Mouse (Mus musculus): Measurements from ENCODE around the gene Dpp9. TPM values are rescaled to one million over a fixed set of nuclear protein-coding genes. Genes with fewer than 3 reads are reported as not detected.

Gene Dpp9
- total RNA-seq (2023): 10 to 100 TPM; 38.8 to 43.3 TPM

DNA sequence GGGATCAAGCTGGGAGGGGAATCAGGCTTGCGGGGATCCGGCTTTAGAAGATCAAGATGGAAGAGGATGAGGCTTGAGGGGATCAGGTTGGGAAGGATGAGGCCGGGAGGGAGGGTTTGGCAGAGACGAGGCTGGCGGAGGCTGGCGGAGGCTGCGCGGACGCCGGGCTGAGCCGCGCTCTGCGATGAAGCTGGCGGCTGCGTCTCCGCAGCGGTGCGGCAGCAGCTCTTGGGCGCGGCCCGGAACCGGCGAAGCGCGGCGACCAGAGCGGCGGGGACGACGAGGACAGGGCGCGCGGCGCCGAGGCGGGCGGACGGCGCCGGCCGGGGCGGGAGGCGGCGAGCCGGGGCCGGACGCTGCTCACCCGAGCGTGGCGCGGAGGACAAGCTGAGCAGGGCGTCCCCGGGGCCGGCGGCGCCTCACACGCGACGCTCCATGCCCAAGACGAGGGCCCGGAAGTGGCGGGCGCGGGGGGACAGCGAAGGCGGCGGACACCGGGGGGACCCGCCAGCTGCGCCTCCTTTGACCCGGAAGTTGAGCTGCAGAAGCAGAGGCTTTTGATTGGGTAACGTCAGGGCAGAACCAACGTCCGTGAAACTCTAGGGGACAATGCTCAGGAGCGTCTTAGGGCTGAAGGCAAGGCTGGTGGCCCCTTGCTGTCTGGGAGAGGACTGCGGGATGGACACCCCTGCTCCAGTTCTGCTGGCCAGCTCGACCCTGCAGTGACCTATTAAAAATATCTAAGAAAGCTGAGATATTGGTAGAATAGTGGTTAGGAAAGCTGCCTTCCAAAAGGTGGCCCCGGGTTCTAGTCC lies at the start of gene Dpp9:
Gene Dpp9, minus strand, starts transcription at position 529 of the 815 bp plus-strand sequence.

DNA sequence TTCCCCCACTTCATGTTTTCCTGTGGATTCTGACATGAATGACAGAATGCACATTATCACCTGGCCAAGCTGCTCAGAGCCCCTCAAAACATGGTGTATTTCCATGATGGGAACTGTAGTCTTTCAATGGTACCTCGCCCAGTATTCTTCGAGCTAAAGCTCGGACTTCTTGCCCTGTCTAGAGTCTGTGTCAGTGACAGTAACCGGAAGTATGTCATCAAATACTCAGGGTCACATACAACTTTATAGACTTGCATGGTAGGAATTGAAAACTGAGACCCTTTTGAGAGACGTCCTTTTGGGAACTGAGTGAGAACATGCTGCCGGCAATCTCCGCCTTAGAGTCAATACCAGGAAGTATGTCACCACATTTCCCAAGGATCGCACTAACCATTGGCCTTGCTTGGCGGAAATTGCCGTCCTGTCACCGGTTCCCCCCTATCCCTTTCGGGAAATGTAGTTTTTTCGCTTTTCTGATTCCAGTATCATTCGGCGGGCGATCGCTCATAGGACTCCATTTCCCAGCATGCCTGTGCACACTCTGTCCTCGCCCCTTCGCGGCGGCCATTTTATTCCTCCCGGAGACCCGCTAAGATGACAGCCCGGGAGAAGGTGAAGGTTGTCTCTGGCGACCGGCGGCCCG lies 37.7 kb upstream of the Dpp9 start, which contains the start of gene Fem1a:
Gene Fem1a, plus strand, starts transcription at position 572 of the 643 bp plus-strand sequence.

DNA sequence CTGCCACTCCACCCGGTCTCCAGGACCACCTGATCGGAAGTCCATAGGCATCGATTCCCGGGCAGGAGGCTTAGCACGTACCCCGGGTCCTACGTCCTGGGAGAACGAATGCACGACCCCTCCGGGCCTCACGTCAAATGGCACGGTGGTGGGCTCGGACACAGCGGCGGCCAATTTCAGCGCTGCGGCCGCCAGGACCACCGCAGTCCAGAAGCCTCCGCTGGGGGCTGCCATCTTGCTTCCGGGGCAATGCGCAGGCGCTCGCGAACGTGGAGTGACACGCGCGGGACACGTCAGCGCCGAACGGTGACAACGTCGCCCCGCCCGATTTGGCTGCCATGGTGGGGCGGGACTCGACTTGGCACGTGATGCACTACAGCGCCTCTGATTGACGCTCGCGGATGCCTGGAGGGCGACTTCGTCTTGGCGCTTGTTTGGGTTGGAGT lies 35.0 kb downstream of the Dpp9 start, which contains the start of gene Mydgf:
Gene Mydgf, minus strand, starts transcription at position 263 of the 446 bp plus-strand sequence.

DNA sequence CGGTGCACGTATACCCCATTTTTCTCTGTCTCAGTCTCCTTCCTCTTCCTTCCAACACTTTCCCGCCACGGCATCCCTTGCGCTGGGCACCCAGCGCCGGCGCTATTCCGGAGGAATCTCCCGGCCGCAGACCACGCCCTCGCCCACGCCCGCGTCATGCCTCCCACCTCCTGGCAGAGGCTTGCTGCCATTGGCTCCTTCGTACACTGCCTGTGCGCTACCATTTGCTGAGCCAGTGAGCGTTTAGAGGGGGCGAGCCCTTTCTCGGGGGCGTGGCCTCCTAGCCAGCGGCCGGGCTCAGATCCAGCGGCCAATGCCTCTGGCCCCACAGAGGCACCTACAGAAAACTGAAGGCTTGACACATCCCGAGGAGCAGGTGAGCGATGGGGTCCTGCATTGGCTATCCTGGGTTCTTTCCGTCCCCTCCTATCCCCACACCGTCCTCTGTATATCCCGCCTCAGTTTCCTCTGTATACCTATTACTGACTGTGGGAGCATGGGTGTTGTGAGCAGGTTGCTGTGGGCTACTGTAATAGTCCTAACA lies 56.4 kb downstream of the Dpp9 start, which contains the start of gene Tnfaip8l1:
Gene Tnfaip8l1, plus strand, starts transcription at position 247 of the 544 bp plus-strand sequence.

DNA sequence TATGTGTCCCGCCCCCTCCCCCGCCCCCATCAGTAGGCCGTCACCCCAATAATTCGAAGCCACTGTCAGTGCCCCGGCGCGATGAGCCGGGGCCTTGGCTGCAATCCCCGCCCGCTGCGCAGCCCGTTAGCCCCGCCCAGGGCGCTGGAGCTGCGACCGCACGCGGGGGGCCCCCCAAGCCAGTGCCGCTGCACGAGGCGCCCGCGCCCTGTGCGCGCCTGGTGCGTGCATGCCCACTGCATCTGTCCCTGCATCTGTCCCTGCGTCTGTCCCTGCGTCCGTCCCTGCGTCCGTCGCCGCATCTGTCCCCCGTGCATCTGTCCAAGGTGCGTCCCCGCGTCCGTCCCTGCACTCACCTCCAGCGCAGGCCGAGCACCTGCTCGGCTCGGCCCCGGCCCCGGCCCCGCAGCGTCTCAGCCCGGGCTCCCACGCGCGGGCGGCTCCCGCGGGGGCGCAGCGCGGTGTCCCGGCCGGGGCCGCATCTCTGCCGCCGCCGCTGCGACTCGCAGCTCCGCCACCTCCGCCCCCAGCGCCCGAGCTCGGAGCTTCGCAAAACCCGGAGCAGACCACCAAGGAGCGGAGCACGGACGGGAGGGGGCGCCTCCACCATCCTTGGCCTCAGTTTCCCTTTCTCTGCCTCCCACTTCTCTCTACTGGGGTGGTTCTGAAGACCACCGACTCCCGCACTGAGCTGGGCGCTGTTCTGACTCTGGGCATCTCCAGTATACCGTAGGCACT lies 78.7 kb downstream of the Dpp9 start, which contains the start of gene Sema6b:
Gene Sema6b, minus strand, starts transcription at position 486 of the 738 bp plus-strand sequence.

Other genes with a start within 250 kb of the Dpp9 start
- 1 to 10 TPM in 1 of 2 experiments, under 1 TPM in 1; 0.88 to 1.3 TPM for gene Shd, start 248.4 kb downstream of the Dpp9 start, total RNA-seq (2023)
- gene Fsd1, start 232.4 kb downstream of the Dpp9 start, total RNA-seq (2023): not detected
- 1 to 10 TPM in 1 of 2 experiments, under 1 TPM in 1; 0.76 to 1.3 TPM for gene Stap2, start 213.3 kb downstream of the Dpp9 start, total RNA-seq (2023)
- 10 to 100 TPM; 42.0 to 43.1 TPM for gene Mpnd, start 213.2 kb downstream of the Dpp9 start, total RNA-seq (2023)
- 10 to 100 TPM; 50.9 to 57.1 TPM for gene Sh3gl1, start 182.3 kb downstream of the Dpp9 start, total RNA-seq (2023)
- gene Chaf1a, start 178.5 kb downstream of the Dpp9 start, total RNA-seq (2023): 1 to 10 TPM; 1.6 to 2.1 TPM
- gene Ubxn6, start 143.9 kb downstream of the Dpp9 start, total RNA-seq (2023): 10 to 100 TPM; 41.1 to 44.6 TPM
- gene Hdgfl2, start 139.3 kb downstream of the Dpp9 start, total RNA-seq (2023): 10 to 100 TPM; 48.3 to 48.7 TPM
- not detected for gene Plin4, start 109.1 kb downstream of the Dpp9 start, total RNA-seq (2023)
- not detected for gene Plin5, start 101.3 kb downstream of the Dpp9 start, total RNA-seq (2023)
- 1 to 10 TPM in 1 of 2 experiments, not detected in 1; 3.7 TPM for gene Lrg1, start 96.9 kb downstream of the Dpp9 start, total RNA-seq (2023)
- gene Sema6b, start 78.6 kb downstream of the Dpp9 start, total RNA-seq (2023): 1 to 10 TPM; 2.7 to 3.7 TPM
- under 1 TPM; 0.33 to 0.39 TPM for gene Tnfaip8l1, start 56.4 kb downstream of the Dpp9 start, total RNA-seq (2023)
- gene Mydgf, start 35.0 kb downstream of the Dpp9 start, total RNA-seq (2023): 10 to 100 TPM; 43.5 to 54.0 TPM
- gene Fem1a, start 37.9 kb upstream of the Dpp9 start, total RNA-seq (2023): 10 to 100 TPM; 17.3 to 18.1 TPM
- 10 to 100 TPM; 25.5 to 30.4 TPM for gene Ticam1, start 57.9 kb upstream of the Dpp9 start, total RNA-seq (2023)
- gene Plin3, start 74.0 kb upstream of the Dpp9 start, total RNA-seq (2023): 10 to 100 TPM; 24.0 to 26.1 TPM
- gene Arrdc5, start 81.4 kb upstream of the Dpp9 start, total RNA-seq (2023): not detected
- 1 to 10 TPM; 1.5 to 2.3 TPM for gene Uhrf1, start 84.4 kb upstream of the Dpp9 start, total RNA-seq (2023)
- gene Kdm4b, start 107.2 kb upstream of the Dpp9 start, total RNA-seq (2023): 10 to 100 TPM; 30.1 to 31.2 TPM

Data from monocyte, adult 59 days (primary cell).